Mouse (Mus musculus) G1E (cell line): ENCODE measurements at regions not wholly inside any gene's neighbourhood (a gene's known extent, or its start where the extent isn't known, plus 50 kb on each side); places are given as distances from the start of the nearest gene placed in this dataset.

Experiments
- CTCF ChIP-seq: IDR thresholded peaks from 2 replicates; pipeline ENCODE4 v1.5.1; 2012; ENCODE audit warnings: low read depth, low read length, inconsistent platforms, mixed read lengths
- GATA1 ChIP-seq: IDR thresholded peaks from 2 replicates; pipeline ENCODE4 v1.6.1; 2012; ENCODE audit warnings: borderline replicate concordance, low read length, inconsistent platforms, mixed read lengths
- POLR2AphosphoS5 ChIP-seq: IDR thresholded peaks from 2 replicates; pipeline ENCODE4 v1.6.1; 2012; ENCODE audit warnings: low read depth, low read length, inconsistent platforms; ENCODE audit not compliant: insufficient replicate concordance
- TAL1 ChIP-seq: conservative IDR thresholded peaks from 2 replicates; pipeline ENCODE4 v1.6.1; 2012; ENCODE audit warnings: low read depth, low read length, inconsistent platforms, mixed read lengths

DNA sequence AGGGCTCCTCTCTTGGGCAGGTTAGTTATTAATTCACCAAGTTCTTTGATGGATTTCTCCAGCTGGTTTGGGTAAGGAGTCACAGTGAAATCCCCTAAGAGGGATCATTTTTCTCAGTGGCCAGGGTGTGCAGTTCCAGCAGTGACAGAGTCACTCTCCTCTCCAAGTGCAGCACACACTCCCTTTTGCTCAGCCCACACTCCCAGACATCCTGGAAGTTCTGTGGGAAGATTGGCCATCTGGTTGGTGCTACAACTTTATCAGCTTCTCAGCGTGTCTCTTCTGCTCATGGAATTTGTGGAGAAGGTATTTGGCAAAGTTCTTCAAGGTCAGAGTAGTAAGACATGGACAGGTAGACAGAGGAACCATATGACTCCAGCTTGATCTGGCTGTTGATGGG is 148.5 kb upstream of the Lrig1 start:
- TF ChIP-seq CTCF = no peak
- TF ChIP-seq POLR2AphosphoS5 = no peak
- TF ChIP-seq GATA1 = no peak
- no peak for TF ChIP-seq TAL1
